Mouse (Mus musculus) thymus, adult 2 months (tissue): Measurements from ENCODE around the gene Sim2. TPM values are rescaled to one million over a fixed set of nuclear protein-coding genes. Genes with fewer than 3 reads are reported as not detected.

Experiments
- DNase-seq: peaks from one replicate; pipeline ENCODE4 v3.0.0; 2021
- H3K27ac ChIP-seq: fragments of 200-500 bp; 2 replicates; pipeline ENCODE4 v1.5.1; 2012; ENCODE audit warnings: low read length, control low read depth; ENCODE audit not compliant: control insufficient read depth, insufficient read depth
- H3K27me3 ChIP-seq: fragments of 200-500 bp; 2 replicates; pipeline ENCODE4 v1.6.1; 2012; ENCODE audit warnings: mild to moderate bottlenecking, low read length, moderate library complexity, mixed read lengths; ENCODE audit not compliant: control insufficient read depth, insufficient read depth
- H3K36me3 ChIP-seq: fragments of 200-500 bp; 2 replicates; pipeline ENCODE4 v1.6.1; 2012; ENCODE audit warnings: mild to moderate bottlenecking, low read length, moderate library complexity; ENCODE audit not compliant: control insufficient read depth, insufficient read depth
- H3K4me1 ChIP-seq: fragments of 200-500 bp; replicated peaks from 2 replicates; pipeline ENCODE4 v1.6.1; 2012; ENCODE audit warnings: low read length; ENCODE audit not compliant: control insufficient read depth, insufficient read depth
- H3K4me3 ChIP-seq: fragments of 200-500 bp; 2 replicates; pipeline ENCODE4 v1.5.1; 2012; ENCODE audit warnings: mild to moderate bottlenecking, low read length, control low read depth, moderate library complexity; ENCODE audit not compliant: control insufficient read depth, insufficient read depth
- CTCF ChIP-seq: fragments of 200-500 bp; IDR thresholded peaks from 2 replicates; pipeline ENCODE4 v1.5.1; 2012; ENCODE audit warnings: mild to moderate bottlenecking, control low read depth, low read length, moderate library complexity, borderline replicate concordance; ENCODE audit not compliant: control insufficient read depth, poor library complexity, insufficient read depth; ENCODE audit errors: extremely low read depth
- POLR2A ChIP-seq: fragments of 200-500 bp; IDR thresholded peaks from 2 replicates; pipeline ENCODE4 v1.6.1; 2012; ENCODE audit warnings: mild to moderate bottlenecking, low read length, control low read depth, moderate library complexity; ENCODE audit not compliant: control insufficient read depth, poor library complexity, insufficient read depth; ENCODE audit errors: extremely low read depth
- WGBS: fragments of 180-500 bp; shearing (Covaris S2); methylation state at CpG from one replicate; pipeline ENCODE4 v1.1.7; 2018; 5-methylcytosine and 5-hydroxymethylcytosine counted together
- polyA plus RNA-seq: library from polyadenylated mRNA; depleted of rRNA; stranded (reverse); fragments of >200 nt; gene quantifications from 2 replicates; pipeline ENCODE4 v1.2.3, GENCODE M21; 2012

Sim2 gene
- polyA plus RNA-seq, 1 experiment, result 0.07 TPM

- Histone ChIP-seq H3K4me1 (peaks cover 6% of the 10 kb centered on the region), H3K27ac (no peak overlapping the region), H3K27me3 (peaks cover 72% of the 10 kb centered on the region), H3K36me3 (no peaks in the 10 kb centered on the region), H3K4me3 (no peak overlapping the region)
- WGBS, result 20% methylated on average over 14 of the region's 14 CpGs
- TF ChIP-seq POLR2A (no peak), CTCF (no peak)
- DNase-seq, result no peak
Measured at GRCm38 (mm10) chr16:94088819-94089692, 4.3 kb downstream of the Sim2 start.

DNA sequence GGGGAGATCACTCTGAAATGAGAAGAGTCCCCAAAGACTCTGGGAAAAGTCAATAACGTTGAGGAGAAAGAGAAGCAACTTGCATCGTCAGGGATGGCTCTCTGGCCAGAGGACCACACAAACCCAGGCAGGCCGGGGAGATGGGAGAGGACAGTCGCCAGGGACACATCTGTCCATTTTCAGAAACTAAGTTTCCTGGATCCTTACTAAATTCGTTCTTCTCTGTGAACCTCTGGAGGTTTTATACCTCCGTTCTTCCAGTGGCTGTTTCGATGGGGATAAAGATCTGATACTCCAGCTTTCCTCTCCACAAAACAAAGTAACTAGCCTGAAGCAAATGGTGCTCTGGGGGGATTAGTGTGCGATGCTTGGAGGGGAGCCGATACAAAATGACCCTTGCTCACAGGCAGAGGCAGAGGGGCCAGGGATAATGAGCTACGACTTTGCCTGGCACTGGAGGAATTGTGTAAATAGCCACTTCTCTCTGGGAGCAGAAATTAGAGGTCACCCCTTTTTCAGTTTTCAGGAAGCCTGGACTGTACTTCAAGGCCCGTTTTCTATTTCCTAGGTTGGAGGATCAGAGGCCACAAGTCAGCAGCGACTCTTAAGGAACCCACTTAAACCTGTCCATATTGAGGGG, 7.9 kb downstream of the Sim2 start:
- no peak for DNase-seq
- Histone ChIP-seq H3K27ac (no peak overlapping the region), H3K4me1 (no peaks in the 10 kb centered on the region), H3K27me3 (peaks cover 57% of the 10 kb centered on the region), H3K4me3 (no peak overlapping the region), H3K36me3 (no peaks in the 10 kb centered on the region)
- WGBS, result 8% methylated on average over 12 of the region's 12 CpGs
- TF ChIP-seq CTCF (no peak), POLR2A (no peak)

GRCm38 (mm10) chr16:94093151-94093863, 8.6 kb downstream of the Sim2 start:
- Histone ChIP-seq H3K4me3 (no peak overlapping the region), H3K27me3 (peaks cover 50% of the 10 kb centered on the region), H3K36me3 (no peaks in the 10 kb centered on the region), H3K27ac (no peak overlapping the region), H3K4me1 (no peaks in the 10 kb centered on the region)
- TF ChIP-seq CTCF (no peak), POLR2A (no peak)
- WGBS, result 9% methylated on average over 24 of the region's 24 CpGs
- no peak for DNase-seq

DNA sequence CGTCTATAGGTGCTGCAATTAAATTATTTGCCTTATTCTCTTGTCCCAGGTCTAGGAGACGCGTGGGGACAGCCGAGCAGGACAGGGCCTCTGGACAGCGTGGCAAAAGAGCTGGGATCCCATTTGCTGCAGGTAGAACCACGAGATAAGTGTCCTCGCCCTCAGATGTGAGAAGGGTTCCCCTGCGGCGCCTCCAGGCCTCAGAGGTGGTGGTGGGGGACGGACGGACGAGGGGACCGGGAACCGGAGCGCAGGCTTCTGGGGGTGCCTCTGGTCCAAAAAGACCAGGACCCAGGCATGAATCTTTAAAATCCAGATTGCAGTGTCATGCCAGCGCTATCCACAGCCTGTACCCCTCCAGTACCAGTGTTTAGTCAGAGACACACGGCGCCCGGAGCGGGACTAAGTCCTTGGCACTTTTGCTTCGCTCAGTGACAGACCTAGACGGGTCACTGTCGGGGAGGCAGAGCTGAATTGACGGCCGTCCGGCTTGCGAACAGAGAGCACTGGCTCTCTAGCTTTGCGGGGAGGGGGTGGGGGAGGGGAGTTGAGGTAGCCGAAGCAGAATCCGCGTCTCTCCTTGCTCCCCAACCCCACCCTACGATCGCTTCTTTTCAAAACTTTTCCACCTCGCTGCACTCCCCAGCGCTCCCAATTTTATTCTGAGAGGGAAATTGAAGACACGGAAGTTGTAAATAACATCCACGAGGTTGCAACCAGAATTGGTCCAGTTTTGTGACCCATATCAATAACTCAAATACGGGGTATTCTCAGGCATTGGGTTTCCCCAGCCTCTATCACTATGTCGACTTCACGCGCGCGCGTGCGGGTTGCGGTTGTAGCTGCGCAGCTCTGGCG, 9.7 kb downstream of the Sim2 start:
- no peak for DNase-seq
- Histone ChIP-seq H3K4me3 (no peak overlapping the region), H3K27me3 (peaks cover 44% of the 10 kb centered on the region), H3K4me1 (no peaks in the 10 kb centered on the region), H3K27ac (no peak overlapping the region), H3K36me3 (no peaks in the 10 kb centered on the region)
- WGBS, result 9% methylated on average over 48 of the region's 48 CpGs
- TF ChIP-seq POLR2A, result no peak
- no peak for TF ChIP-seq CTCF

DNA sequence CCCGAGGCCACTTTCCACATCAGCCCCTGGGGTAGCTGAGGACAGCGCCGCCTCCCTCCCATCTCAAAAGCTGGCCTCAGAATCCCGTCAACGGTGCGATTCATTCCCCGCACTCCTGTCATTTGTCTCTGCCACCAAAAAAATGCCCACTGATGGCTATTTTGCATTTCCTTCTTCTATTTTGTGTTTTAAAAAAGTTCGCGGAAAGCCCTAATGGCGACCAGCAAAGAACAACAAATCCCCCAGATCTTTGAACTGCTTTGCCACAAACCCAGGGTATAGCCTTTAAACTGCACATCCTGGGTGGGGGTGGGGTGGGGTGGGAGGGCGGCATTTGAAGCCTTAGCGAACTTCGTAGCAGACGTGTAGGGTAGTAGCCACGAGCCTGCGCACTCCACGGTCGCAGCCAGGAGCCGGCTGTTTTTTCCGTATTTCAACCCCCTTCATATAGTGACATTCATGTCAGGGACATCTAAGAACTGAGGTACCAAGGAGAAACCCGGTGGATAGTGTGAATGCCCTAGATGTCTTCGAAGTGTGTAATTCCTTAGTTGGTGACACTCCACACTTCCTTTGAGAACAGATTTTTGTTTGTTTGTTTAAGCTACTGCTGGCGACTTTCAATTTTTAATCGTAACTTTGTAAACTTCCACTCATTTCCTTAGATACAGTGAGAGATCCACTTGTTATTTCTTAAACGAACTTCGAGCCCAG, 10.5 kb downstream of the Sim2 start:
- H3K4me3 ChIP-seq, result no peak overlapping the region
- WGBS, result 5% methylated on average over 26 of the region's 26 CpGs
- H3K27me3 ChIP-seq, result peaks cover 39% of the 10 kb centered on the region
- no peak for DNase-seq
- H3K36me3 ChIP-seq, result no peaks in the 10 kb centered on the region
- no peaks in the 10 kb centered on the region for H3K4me1 ChIP-seq
- TF ChIP-seq CTCF (no peak), POLR2A (no peak)
- H3K27ac ChIP-seq, result no peak overlapping the region
